Mouse (Mus musculus) splenic B cell, adult 2 months (primary cell): Measurements from ENCODE around the gene Snapc3.
A peak's percentile ranks its signal among the peaks of the same experiment; 100 is the strongest.
"Not testable (repeated sequence)": the region's sequence is repeated elsewhere in the genome, so short reads cannot be mapped to it uniquely, and the experiment has no call there.

Experiments
- DNase-seq: peaks from one replicate; pipeline ENCODE4 v3.0.0-alpha.2; 2011; ENCODE audit warnings: low read depth, low spot score
- H3K27me3 ChIP-seq: 2 replicates; pipeline ENCODE4 v1.6.1; 2012; ENCODE audit warnings: mild to moderate bottlenecking, low read length, moderate library complexity, mixed read lengths; ENCODE audit not compliant: control insufficient read depth, poor library complexity, insufficient read depth, severe bottlenecking
- H3K36me3 ChIP-seq: 2 replicates; pipeline ENCODE4 v1.6.1; 2012; ENCODE audit warnings: mild to moderate bottlenecking, low read length, moderate library complexity, mixed read lengths; ENCODE audit not compliant: control insufficient read depth, poor library complexity, insufficient read depth, severe bottlenecking

Gene Snapc3

GRCm38 (mm10) chr4:83436375-83436774, 18.9 kb downstream of the Snapc3 start:
- peaks cover 13% of the 10 kb centered on the region for H3K36me3 ChIP-seq
- no peaks in the 10 kb centered on the region for H3K27me3 ChIP-seq
- DNase-seq, result no peak

GRCm38 (mm10) chr4:83438116-83438515, 20.6 kb downstream of the Snapc3 start:
- DNase-seq, result no peak
- Histone ChIP-seq H3K27me3 (no peaks in the 10 kb centered on the region), H3K36me3 (peaks cover 13% of the 10 kb centered on the region)

- DNase-seq, result no peak
- Histone ChIP-seq H3K36me3 (peaks cover 13% of the 10 kb centered on the region), H3K27me3 (no peaks in the 10 kb centered on the region)
Measured at GRCm38 (mm10) chr4:83439045-83439444, 21.5 kb downstream of the Snapc3 start.

GRCm38 (mm10) chr4:83441050-83441449, 23.5 kb downstream of the Snapc3 start:
- no peak for DNase-seq
- H3K27me3 ChIP-seq, result no peaks in the 10 kb centered on the region
- H3K36me3 ChIP-seq, result peaks cover 8% of the 10 kb centered on the region

GRCm38 (mm10) chr4:83450785-83451184, 33.3 kb downstream of the Snapc3 start:
- Histone ChIP-seq H3K27me3 (no peaks in the 10 kb centered on the region), H3K36me3 (peaks cover 24% of the 10 kb centered on the region)
- DNase-seq, result no peak

- H3K36me3 ChIP-seq, result peaks cover 14% of the 10 kb centered on the region
- DNase-seq, result no peak
- H3K27me3 ChIP-seq, result no peaks in the 10 kb centered on the region
Measured at GRCm38 (mm10) chr4:83460106-83460505, 42.6 kb downstream of the Snapc3 start.

GRCm38 (mm10) chr4:83464827-83465226, 47.3 kb downstream of the Snapc3 start:
- DNase-seq, result no peak
- Histone ChIP-seq H3K36me3 (peaks cover 13% of the 10 kb centered on the region), H3K27me3 (no peaks in the 10 kb centered on the region)

GRCm38 (mm10) chr4:83467615-83468014, 50.1 kb downstream of the Snapc3 start:
- DNase-seq, result no peak
- no peaks in the 10 kb centered on the region for H3K27me3 ChIP-seq
- H3K36me3 ChIP-seq, result peaks cover 7% of the 10 kb centered on the region; the same call in 1 of the 2 replicates

GRCm38 (mm10) chr4:83468208-83468607, 50.7 kb downstream of the Snapc3 start:
- peaks cover 6% of the 10 kb centered on the region; the same call in 1 of the 2 replicates for H3K36me3 ChIP-seq

GRCm38 (mm10) chr4:83485250-83485649, 67.7 kb downstream of the Snapc3 start:
- Histone ChIP-seq H3K27me3 (no peaks in the 10 kb centered on the region), H3K36me3 (peaks cover 3% of the 10 kb centered on the region; the same call in 1 of the 2 replicates)
- no peak for DNase-seq

More at GRCm38 (mm10) chr4:83468208-83468607, 50.7 kb downstream of the Snapc3 start:
- no peak for DNase-seq
- H3K27me3 ChIP-seq, result no peaks in the 10 kb centered on the region

- no peaks in the 10 kb centered on the region for H3K27me3 ChIP-seq
- peak; percentile 89 for DNase-seq
- H3K36me3 ChIP-seq, result 0 out of 2 replicates have a peak, but pooled peaks cover 2% of the 10 kb centered on the region
Measured at GRCm38 (mm10) chr4:83485735-83486116, 68.2 kb downstream of the Snapc3 start.

GRCm38 (mm10) chr4:83486117-83486901, 68.8 kb downstream of the Snapc3 start, which contains the start of gene Psip1:
Gene Psip1 (minus strand): TSS chr4:83486459.
- Histone ChIP-seq H3K27me3 (no peaks in the 10 kb centered on the region), H3K36me3 (0 out of 2 replicates have a peak, but pooled peaks cover 2% of the 10 kb centered on the region)
- DNase-seq, result peak; percentile 90

GRCm38 (mm10) chr4:83489121-83489520, 71.6 kb downstream of the Snapc3 start:
- H3K27me3 ChIP-seq, result no peaks in the 10 kb centered on the region
- no peak for DNase-seq

GRCm38 (mm10) chr4:83493112-83493511, 75.6 kb downstream of the Snapc3 start:
- Histone ChIP-seq H3K36me3 (no peaks in the 10 kb centered on the region), H3K27me3 (no peaks in the 10 kb centered on the region)
- peak; percentile 20 for DNase-seq

More at GRCm38 (mm10) chr4:83489121-83489520, 71.6 kb downstream of the Snapc3 start:
- H3K36me3 ChIP-seq, result no peaks in the 10 kb centered on the region

GRCm38 (mm10) chr4:83497013-83497412, 79.5 kb downstream of the Snapc3 start:
- not testable (repeated sequence) for DNase-seq, H3K27me3 ChIP-seq, H3K36me3 ChIP-seq
